In genomic region chr6:94401617-94402481, GRCm38 (mm10) we compare ENCODE assay signal across 12 mouse cellular contexts.
DNase-seq lines count a peak whose midpoint lies in the region; ATAC-seq and TF ChIP-seq lines count a peak whose summit lies in the region.
"Had no signal": no experiment of that assay in that cellular context is flagged by ENCODE, and none has a peak within 500 bp of the region (broad histone marks: within the 10 kb centered on the region; RNA-seq: fewer than 3 reads in every experiment).

No protein-coding gene starts in this region.

- DNase-seq in liver, postnatal 0 days, result peak; percentile 37
- DNase-seq in liver, embryonic 11.5 days (ENCODE audit: low spot score), result no peak
- peak; percentile 51 to 64 for DNase-seq in cerebellum, postnatal 10 days
- no peak for DNase-seq in left cerebral cortex, postnatal 36 days (ENCODE audit: low spot score in 2 of 2)
- DNase-seq in urinary bladder, adult 2 months (ENCODE audit: low spot score), result no peak
- no peak for DNase-seq in urinary bladder, adult 18-20 months (ENCODE audit: low spot score in 2 of 2)
- DNase-seq: adrenal gland, adult 8-10 months had no signal

- no peaks in the 10 kb centered on the region for H3K9me3 ChIP-seq in liver, postnatal 0 days (ENCODE audit: low read length)
- H3K9me3 ChIP-seq in liver, embryonic 11.5 days (ENCODE audit: control insufficient read depth, low read length), result no peaks in the 10 kb centered on the region
- no peaks in the 10 kb centered on the region for H3K9me3 ChIP-seq in forebrain, embryonic 15.5 days
- H3K9me3 ChIP-seq in neural tube, embryonic 12.5 days, result no peaks in the 10 kb centered on the region
- H3K9me3 ChIP-seq: embryonic facial prominence, embryonic 13.5 days had no signal

- TF ChIP-seq CTCF in liver, postnatal 0 days (IDR thresholded peaks at IDR 0.05; ENCODE audit: low read depth), result no peak

- intact Hi-C loops in left cerebral cortex, postnatal 36 days (cut with DNase I), result loop anchor here (5.0 kb wide), 1 partner anchor 320 kb away; no protein-coding TSS in a partner anchor

- H3K27me3 ChIP-seq in liver, postnatal 0 days (ENCODE audit: insufficient read depth, low read length), result no peaks in the 10 kb centered on the region
- H3K27me3 ChIP-seq in liver, embryonic 11.5 days (replicated peaks; ENCODE audit: control insufficient read depth, insufficient read depth, low read length), result no peaks in the 10 kb centered on the region
- H3K27me3 ChIP-seq in forebrain, embryonic 15.5 days, result no peaks in the 10 kb centered on the region
- peaks cover 10% of the 10 kb centered on the region; the same call in 1 of the 2 replicates for H3K27me3 ChIP-seq in neural tube, embryonic 12.5 days (replicated peaks)
- H3K27me3 ChIP-seq: embryonic facial prominence, embryonic 13.5 days had no signal

- no peaks in the 10 kb centered on the region for H3K36me3 ChIP-seq in liver, postnatal 0 days (replicated peaks; ENCODE audit: insufficient read depth, low read length)
- no peaks in the 10 kb centered on the region for H3K36me3 ChIP-seq in liver, embryonic 11.5 days (ENCODE audit: control insufficient read depth, insufficient read depth, low read length)
- no peaks in the 10 kb centered on the region for H3K36me3 ChIP-seq in forebrain, embryonic 15.5 days
- no peaks in the 10 kb centered on the region for H3K36me3 ChIP-seq in neural tube, embryonic 12.5 days
- H3K36me3 ChIP-seq: embryonic facial prominence, embryonic 13.5 days; G1E had no signal

- 59% methylated on average over 9 of the region's 9 CpGs for WGBS in liver, postnatal 0 days (ENCODE audit: insufficient replicate concordance)
- 70% methylated on average over 9 of the region's 9 CpGs for WGBS in liver, embryonic 11.5 days
- WGBS in forebrain, embryonic 15.5 days, result 39% methylated on average over 9 of the region's 9 CpGs
- 45% methylated on average over 9 of the region's 9 CpGs for WGBS in neural tube, embryonic 12.5 days

- no peak overlapping the region for H3K27ac ChIP-seq in liver, postnatal 0 days (ENCODE audit: low read depth)
- H3K27ac ChIP-seq in liver, embryonic 11.5 days (ENCODE audit: low read depth, low read length), result no peak overlapping the region
- H3K27ac ChIP-seq in forebrain, embryonic 15.5 days (replicated peaks), result peak overlapping the region; percentile 72; the same call in 1 of the 2 replicates
- H3K27ac ChIP-seq in neural tube, embryonic 12.5 days, result no peak overlapping the region
- H3K27ac ChIP-seq: embryonic facial prominence, embryonic 13.5 days had no signal

- TF ChIP-seq EP300 in liver, postnatal 0 days (IDR thresholded peaks at IDR 0.05; ENCODE audit: low read depth), result no peak

- 0 out of 2 replicates have a peak, but pooled peaks have one; percentile 27 for ATAC-seq in liver, postnatal 0 days
- ATAC-seq in liver, embryonic 11.5 days (replicated peaks; ENCODE audit: low FRiP score), result no peak
- ATAC-seq in forebrain, embryonic 15.5 days (replicated peaks), result 0 out of 2 replicates have a peak, but pooled peaks have one; percentile 3
- peak; percentile 30 for ATAC-seq in neural tube, embryonic 12.5 days (ENCODE audit: low FRiP score, low read depth)
- ATAC-seq: inflammation-experienced regulatory T-cells, adult 6 months had no signal

- H3K9ac ChIP-seq in liver, postnatal 0 days (replicated peaks), result no peak overlapping the region
- no peak overlapping the region for H3K9ac ChIP-seq in liver, embryonic 11.5 days (ENCODE audit: low read depth, low read length)
- H3K9ac ChIP-seq in forebrain, embryonic 15.5 days (replicated peaks), result no peak overlapping the region
- H3K9ac ChIP-seq in neural tube, embryonic 12.5 days, result no peak overlapping the region
- H3K9ac ChIP-seq: embryonic facial prominence, embryonic 13.5 days had no signal

- no peak overlapping the region for H3K4me3 ChIP-seq in liver, postnatal 0 days (ENCODE audit: low read depth, low read length)
- no peak overlapping the region for H3K4me3 ChIP-seq in liver, embryonic 11.5 days (ENCODE audit: low read depth, low read length)
- H3K4me3 ChIP-seq in forebrain, embryonic 15.5 days, result no peak overlapping the region
- H3K4me3 ChIP-seq in neural tube, embryonic 12.5 days, result no peak overlapping the region
- H3K4me3 ChIP-seq: embryonic facial prominence, embryonic 13.5 days had no signal

- no peak overlapping the region for H3K4me2 ChIP-seq in liver, postnatal 0 days (ENCODE audit: low read depth, low read length)
- H3K4me2 ChIP-seq in liver, embryonic 11.5 days, result no peak overlapping the region
- peak overlapping the region; percentile 57 for H3K4me2 ChIP-seq in forebrain, embryonic 15.5 days (replicated peaks)
- H3K4me2 ChIP-seq in neural tube, embryonic 12.5 days (replicated peaks), result peak overlapping the region; percentile 53

- H3K4me1 ChIP-seq in liver, postnatal 0 days (ENCODE audit: insufficient read depth), result no peaks in the 10 kb centered on the region
- no peaks in the 10 kb centered on the region for H3K4me1 ChIP-seq in liver, embryonic 11.5 days (replicated peaks; ENCODE audit: control insufficient read depth, insufficient read depth, low read length)
- peaks cover 18% of the 10 kb centered on the region for H3K4me1 ChIP-seq in forebrain, embryonic 15.5 days
- H3K4me1 ChIP-seq in neural tube, embryonic 12.5 days, result peaks cover 19% of the 10 kb centered on the region

Comparison
In these comparisons a context has a peak if more than half of its experiments do, and no peak if none do; other contexts are left out.
1. DNase-seq: peak in liver, postnatal 0 days (single experiment) and cerebellum, postnatal 10 days (2 of 2); none in liver, embryonic 11.5 days (single experiment), left cerebral cortex, postnatal 36 days (0 of 2), urinary bladder, adult 2 months (single experiment) and urinary bladder, adult 18-20 months (0 of 2).
2. H3K4me2 ChIP-seq: peak in forebrain, embryonic 15.5 days (single experiment) and neural tube, embryonic 12.5 days (single experiment); none in liver, postnatal 0 days (single experiment) and liver, embryonic 11.5 days (single experiment).